Mouse (Mus musculus): ENCODE measurements around the gene Krt17. TPM values are rescaled to one million over a fixed set of nuclear protein-coding genes. Genes with fewer than 3 reads are reported as not detected.
"Not testable (repeated sequence)": the region's sequence is repeated elsewhere in the genome, so short reads cannot be mapped to it uniquely, and the experiment has no call there.

The Krt17 gene
- total RNA-seq (2014; fragmentation: Nextera tagmentation) (not detected in 2 replicates), total RNA-seq (2017) (not detected in 2 replicates)

DNA sequence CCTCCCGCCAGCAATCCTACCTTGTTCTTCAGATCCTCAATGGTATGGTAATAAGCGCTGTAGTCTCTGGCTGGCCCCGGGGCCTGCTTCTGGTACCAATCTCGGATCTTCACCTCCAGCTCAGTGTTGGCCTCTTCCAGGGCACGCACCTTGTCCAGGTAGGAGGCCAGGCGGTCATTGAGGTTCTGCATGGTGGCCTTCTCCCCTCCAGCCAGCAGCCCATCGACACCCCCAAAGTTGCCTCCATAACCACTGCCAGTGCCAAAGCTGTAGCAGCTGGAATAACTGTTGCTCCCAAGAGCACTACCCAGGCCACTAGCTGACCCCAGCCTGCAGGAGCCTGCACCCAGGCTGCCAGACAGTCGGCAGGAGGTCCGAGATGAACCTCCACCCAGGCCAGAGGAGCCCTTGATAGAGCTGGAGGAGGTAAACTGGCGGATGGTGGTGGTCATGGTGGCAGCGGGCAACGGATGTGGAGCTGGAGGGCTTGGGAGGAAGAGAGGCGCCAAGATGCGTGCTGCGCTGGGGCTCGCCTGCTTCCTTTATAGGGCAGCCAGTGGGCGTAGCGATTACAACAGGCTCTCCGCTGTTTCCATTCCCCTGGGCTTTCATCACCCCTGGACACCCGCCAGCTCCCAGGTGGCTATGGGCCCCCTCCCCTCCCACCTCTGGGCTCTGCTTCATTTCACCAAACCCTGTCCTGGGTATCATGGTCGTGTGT lies at the start of gene Krt17:
Gene Krt17 (minus strand): TSS at position 516 of the 721 bp plus-strand sequence.
- no peak for ATAC-seq (replicated peaks; ENCODE audit: low FRiP score, low TSS enrichment, poor library complexity, severe bottlenecking)

DNA sequence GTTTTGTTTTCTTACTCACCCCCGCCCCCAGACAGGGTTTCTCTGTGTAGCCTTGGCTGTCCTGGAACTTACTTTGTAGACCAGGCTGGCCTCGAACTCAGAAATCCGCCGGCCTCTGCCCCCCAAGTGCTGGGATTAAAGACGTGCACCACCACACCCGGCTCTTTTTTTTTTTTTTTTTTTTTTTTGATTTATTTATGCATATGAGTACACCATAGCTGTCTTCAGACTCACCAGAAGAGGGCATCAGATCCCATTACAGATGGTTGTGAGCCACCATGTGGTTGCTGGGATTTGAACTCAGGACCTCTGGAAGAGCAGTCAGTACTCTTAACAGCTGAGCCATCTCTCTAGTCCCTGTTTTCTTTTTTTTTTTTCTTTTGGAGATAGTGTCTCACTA lies 47.8 kb upstream of the Krt17 start:
- not testable (repeated sequence) for ATAC-seq (replicated peaks; ENCODE audit: low FRiP score, low TSS enrichment, poor library complexity, severe bottlenecking)

DNA sequence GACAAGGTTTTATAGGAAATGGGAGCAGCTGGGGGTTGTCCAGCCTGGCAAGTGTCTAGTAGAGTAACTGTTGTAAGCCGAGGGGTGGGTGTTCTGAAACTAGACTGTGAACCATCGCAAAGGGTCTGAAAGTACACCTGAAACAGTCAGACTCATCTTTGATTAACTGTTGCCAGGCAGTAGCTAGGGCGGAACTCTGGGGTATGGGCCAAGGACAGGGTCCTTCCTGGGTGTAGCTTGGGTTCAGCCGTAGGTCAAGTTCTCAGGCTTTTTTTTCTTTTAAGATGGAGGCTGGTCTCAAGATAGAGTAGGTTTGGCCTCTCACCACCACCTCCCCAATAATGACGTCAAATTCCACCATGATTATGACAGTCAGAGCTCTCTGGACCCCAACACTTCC lies 47.1 kb upstream of the Krt17 start:
- no peak for ATAC-seq (replicated peaks; ENCODE audit: low FRiP score, low TSS enrichment, poor library complexity, severe bottlenecking)

DNA sequence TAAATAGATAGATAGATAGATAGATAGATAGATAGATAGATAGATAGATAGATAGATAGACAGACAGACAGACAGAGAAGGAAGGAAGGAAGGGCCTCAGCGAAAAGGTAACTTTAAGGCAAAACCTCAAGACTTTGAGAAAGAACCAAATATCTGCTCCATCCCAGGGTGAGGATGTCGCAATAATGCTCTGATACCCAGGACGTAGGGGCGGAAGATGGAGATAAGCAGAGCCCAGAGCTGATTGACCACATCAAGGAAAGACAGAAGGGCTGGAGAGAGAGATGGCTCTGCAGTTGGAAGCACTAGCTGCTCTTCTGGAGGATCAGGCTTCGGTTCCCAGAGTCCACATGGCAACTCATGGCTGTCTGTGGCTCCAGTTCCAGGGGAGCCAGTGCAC lies 40.5 kb upstream of the Krt17 start:
- ATAC-seq (replicated peaks; ENCODE audit: low FRiP score, low TSS enrichment, poor library complexity, severe bottlenecking), result no peak

DNA sequence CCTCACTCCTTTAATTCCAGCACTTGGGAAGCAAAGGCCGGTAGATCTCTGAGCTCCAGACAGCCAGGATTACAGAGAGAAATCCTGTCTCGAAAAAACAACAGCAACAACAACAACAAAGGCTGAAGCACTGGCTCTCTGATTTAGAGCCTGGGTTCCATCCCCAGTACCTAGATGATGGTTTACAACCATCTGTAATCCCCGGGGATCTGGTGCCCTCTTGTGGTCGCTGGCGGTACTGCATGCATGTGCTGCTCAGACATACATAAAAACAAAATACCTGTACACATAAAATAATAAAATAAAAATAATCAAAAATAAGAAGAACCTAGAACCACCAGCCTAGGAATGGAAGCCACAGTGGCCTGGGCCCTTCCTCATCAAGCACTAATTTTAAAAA lies 39.5 kb upstream of the Krt17 start:
- no peak for ATAC-seq (replicated peaks; ENCODE audit: low FRiP score, low TSS enrichment, poor library complexity, severe bottlenecking)

DNA sequence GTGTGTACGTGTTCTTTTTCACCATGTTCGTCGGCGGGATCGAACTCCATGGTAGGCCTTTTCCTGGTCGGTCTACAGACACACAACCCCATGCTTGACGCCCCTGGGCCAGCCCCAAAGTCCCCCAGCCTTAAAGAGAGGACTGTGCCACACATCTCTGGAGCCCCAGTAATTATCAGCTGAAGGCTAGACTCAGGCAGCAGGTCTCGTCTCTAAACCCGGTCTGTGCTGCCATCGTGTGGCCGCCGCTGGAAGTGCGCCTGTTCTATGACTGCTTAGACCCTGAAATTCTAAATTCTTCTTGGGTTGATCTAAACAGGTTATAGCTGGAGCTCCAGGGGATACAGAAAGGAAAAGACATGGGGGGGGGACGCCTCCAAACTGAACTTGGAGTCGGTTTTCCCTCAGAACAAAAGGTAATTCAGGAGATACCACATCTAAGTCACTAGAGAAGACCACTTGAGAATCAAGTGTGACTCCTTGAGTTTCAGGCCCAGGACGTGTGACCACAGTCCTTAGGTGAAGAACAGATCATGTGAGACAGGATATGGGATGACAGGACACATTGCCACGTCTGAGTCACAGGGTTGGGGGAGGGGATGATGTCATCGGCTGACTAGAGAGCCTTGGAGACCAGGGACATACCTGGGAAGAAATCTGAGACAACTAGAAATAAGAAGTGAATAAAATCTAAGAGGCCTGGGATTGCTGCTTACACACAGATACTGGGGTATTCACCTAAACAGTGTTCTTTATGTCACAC lies 37.6 kb upstream of the Krt17 start:
- ATAC-seq (replicated peaks; ENCODE audit: low FRiP score, low TSS enrichment, poor library complexity, severe bottlenecking), result peak; percentile 62

DNA sequence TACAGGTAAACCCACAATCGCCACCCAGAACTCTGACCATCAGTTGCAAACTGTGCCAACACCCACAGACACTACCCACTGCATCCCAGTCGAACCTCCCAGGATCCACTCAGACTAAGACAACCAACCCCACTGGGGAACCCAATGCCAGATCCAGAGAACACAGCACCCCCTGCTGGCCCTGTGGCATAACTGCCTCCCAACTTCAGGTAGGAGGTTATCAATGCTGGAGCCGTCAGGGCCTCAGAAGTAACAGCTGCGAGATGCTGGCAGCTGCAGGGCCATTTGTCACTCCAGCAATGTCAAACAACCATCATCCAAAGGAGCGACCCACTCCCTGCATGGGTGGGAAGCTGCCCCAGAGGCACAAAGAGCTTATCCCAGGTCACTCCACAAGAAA lies 37.0 kb upstream of the Krt17 start:
- peak; percentile 62 for ATAC-seq (replicated peaks; ENCODE audit: low FRiP score, low TSS enrichment, poor library complexity, severe bottlenecking)

DNA sequence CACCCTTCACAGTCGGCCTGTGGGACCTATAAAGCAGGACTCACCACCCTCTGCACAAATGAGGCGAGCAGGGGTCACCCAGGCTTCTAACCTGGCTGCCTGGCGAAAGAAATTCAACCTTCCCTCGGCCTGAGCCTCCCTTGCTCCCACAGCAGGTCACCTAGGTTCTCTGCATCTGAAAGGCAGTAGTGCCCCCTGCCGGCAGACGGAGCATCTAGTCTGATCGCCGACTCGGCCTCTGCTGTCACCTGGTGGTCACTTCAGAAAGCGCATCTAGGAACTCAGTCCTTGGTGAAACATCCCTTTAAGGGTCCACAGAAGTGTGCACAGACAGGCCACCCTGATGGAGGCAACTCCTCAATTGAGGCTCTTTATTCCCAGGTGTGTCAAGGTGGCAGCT lies 34.5 kb upstream of the Krt17 start:
- ATAC-seq (replicated peaks; ENCODE audit: low FRiP score, low TSS enrichment, poor library complexity, severe bottlenecking), result peak; percentile 81

DNA sequence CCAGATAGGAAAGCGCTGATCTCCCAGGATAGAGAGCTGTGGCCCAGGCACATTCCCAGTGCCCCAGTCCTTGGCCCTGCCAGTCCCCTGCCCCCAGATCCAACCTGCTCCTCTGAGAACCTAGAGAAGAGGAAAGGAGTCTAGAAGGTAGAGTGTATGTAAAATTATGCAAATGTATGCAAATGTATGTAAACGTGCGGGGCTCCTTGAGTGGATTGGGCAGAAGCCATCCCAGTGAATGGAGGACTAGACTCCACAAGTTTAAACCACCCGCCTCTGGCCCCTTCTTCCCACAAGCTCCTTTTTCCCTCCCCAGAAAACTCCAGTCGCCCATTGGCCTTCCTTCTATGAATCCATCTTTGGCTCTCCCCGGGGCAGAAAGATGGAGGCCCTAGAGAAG lies 32.1 kb upstream of the Krt17 start:
- ATAC-seq (replicated peaks; ENCODE audit: low FRiP score, low TSS enrichment, poor library complexity, severe bottlenecking), result no peak

DNA sequence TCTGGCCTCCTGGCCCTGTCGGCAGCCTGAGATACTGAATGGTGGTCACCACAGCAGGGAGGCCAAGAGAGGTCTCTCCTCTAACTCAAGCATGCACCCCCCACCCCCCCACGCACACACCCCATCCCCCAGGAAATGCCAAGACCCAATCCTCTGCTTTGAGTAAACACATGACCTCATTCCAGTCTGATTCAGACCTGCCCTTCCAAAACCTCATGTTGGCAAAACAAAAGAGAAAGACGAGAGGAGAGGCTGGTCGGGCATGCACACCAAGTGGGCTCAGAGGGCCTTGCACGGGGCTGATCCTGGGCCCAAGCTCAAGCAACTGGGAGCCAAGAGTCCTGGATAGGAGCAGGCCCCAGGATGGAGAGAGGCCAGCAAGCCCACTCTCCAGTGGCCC lies 29.4 kb upstream of the Krt17 start:
- no peak for ATAC-seq (replicated peaks; ENCODE audit: low FRiP score, low TSS enrichment, poor library complexity, severe bottlenecking)

DNA sequence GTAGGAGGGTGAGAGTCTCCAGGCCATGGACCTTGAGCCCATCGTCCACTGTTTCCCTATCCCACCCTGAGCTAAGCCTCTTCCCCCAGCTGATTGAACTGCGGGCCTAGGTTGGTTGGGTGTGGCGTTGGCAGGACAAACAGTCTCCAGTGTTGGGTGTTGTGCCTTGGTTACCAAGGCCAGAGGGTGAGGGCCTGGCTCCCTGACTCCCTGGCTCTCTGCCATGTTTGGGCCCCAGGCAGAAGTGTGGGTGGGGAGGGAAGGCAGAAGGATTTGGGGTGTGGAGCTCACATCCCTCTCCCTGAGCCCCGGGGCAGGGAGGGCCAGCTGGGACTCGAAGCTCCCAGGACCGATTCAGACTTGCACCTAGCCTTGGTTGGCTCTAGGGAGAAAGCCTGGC lies 28.1 kb upstream of the Krt17 start:
- no peak for ATAC-seq (replicated peaks; ENCODE audit: low FRiP score, low TSS enrichment, poor library complexity, severe bottlenecking)

DNA sequence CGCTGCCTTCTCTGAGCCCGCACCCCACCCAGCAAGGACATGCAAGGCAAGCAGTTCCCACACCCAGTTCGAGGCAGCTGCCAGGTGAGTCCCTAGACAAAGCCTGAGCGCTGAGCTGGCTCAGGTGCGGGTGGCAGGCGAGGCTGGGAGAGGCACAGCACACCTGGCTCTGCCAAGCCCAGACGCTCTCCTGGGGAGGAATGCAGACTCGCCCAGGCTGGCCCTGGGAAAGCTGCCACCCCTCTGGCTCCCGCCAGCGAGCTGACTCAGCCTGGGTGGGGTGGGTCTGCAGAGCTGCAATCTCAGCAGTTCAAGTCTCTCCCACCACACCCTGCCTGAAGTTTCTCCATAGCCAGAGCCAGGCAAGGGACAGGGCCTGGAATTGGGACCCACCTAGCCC lies 26.2 kb upstream of the Krt17 start:
- no peak for ATAC-seq (replicated peaks; ENCODE audit: low FRiP score, low TSS enrichment, poor library complexity, severe bottlenecking)

DNA sequence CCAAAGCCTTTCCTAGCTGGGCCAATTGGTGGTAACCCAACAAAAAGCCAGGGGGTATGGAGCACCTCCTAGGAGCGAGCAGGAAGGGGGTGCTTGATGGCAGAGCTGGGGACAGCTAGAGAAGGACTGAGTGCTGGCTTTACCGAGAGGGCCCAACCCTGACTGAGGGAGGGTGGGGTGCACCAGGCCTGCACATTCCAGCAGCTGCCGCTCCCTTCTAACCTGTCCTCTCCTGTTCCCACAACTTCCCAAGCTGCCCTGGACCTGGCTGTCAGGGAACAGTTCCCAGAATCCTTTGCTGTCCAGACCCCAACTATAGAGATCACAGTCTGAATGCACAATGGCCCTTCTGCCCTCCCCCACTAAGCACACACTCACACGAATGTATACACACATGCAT lies 24.2 kb upstream of the Krt17 start:
- no peak for ATAC-seq (replicated peaks; ENCODE audit: low FRiP score, low TSS enrichment, poor library complexity, severe bottlenecking)

DNA sequence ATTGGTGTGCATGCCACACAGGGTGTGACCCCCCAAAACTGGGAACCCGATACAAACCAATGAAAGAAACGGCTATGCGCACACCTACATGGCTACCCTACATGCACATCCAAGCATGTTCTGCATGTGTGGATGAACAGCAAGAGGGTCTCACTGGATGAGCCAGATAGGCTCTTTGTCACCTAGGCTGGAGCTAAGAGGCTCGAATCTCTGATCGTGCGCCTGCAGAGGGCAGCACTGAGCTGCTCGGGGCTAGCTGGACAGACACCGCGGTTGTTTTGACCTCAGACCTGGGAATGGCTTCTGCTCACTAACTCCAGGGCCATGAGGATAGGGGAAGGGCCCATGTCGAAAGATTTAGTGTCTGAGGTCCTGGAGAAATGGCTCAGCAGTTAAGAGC lies 21.7 kb upstream of the Krt17 start:
- peak; percentile 76 for ATAC-seq (replicated peaks; ENCODE audit: low FRiP score, low TSS enrichment, poor library complexity, severe bottlenecking)

DNA sequence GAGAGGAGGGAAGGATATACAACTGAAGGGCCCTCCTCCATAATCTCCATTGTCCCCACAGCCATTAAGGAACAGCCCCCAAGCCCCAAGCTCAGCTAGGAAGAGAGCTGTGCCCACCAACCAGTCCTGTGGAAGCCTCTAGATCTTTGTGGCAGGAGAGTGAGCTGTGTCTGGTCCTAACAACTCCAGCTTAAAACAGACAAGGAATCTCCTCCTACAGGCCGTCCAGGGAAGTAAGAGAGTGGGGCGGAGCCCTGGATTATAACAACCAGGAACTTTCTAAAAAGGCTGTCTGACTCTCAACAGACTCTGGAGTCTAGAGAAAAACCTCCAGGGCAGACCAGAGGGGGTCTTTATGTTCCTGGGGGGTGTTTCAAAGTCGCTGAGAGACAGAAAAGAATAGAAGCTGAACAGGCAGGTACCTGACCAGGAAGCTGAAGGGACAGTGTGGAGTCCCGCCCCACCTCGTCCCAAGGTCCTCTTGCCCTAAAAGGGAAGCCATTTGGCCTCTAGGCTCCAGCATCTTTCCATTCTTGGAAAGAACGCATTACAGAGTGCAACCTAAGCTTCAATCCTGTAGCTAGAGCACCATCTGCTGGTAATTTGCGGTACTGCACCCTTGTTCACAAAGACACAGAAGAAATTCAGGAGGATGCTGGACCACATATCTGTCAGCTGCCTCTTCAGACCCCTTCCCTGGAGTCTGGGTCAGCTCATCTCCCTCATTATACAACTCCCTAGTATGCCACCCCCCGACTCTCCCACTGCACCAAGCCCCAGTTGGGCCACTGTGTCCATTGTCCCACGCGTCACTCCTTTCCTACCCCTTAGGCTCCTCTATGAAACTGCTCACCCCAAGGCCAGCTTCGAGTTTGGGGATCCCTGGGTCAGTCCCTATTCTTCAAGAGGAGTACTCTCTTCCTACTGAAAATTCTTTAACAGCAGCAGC lies 21.0 kb upstream of the Krt17 start:
- ATAC-seq (replicated peaks; ENCODE audit: low FRiP score, low TSS enrichment, poor library complexity, severe bottlenecking), result peak; percentile 69

DNA sequence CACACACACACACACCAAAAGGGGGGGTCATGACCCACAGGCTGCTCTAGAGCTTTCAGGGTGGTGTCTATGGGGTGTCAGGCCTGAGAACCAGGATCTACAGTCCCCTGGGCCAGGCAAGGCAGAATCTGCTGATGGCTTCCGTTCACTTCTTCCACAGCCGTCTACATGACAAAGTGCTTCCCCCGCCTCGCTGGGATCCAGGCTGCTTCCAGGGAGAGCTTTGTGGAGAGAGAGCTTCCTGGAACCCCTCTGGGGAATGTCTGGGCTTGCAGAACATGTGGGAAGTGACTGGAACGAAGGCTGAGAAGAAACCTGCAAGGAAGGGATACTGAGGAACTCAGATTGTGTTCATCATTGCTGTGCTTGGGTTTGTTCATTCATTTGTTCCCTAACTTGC lies 17.9 kb upstream of the Krt17 start:
- ATAC-seq (replicated peaks; ENCODE audit: low FRiP score, low TSS enrichment, poor library complexity, severe bottlenecking), result no peak

DNA sequence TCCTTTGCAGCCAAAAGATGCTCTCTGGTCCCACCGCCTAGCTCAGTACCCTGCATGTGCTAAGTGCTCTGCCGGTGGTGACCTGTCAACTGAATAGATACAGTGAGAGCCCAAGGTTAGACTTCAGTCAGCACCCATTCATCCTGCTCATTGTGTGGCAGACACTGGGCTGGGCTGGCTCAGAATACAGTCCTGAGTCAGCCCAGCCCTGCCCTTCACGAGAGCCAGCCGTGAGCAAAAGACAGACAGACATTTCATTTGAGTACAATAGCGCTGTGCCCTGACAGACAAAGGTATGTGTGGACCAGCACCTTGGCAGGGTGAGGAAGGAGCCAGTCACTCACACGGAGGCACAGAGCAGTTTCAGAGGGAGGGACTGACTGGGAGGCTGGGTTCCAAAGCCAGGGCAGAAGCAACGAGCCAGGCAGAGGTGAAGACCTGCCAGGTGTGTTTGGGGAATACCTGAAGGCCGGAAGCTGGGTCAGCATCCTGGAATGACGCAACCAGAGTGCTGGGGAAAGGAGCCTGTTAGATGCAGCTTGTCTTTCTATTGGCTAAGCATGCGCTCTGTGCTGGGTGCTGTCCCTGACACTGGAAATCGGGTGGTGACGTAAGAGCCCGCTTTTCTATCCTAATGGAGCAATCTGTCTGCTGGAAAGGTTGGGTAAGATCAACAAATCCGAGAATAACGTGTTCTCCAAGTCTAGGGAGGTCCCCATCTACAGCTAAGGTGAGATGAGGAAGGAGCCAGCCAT lies 17.1 kb upstream of the Krt17 start:
- no peak for ATAC-seq (replicated peaks; ENCODE audit: low FRiP score, low TSS enrichment, poor library complexity, severe bottlenecking)

DNA sequence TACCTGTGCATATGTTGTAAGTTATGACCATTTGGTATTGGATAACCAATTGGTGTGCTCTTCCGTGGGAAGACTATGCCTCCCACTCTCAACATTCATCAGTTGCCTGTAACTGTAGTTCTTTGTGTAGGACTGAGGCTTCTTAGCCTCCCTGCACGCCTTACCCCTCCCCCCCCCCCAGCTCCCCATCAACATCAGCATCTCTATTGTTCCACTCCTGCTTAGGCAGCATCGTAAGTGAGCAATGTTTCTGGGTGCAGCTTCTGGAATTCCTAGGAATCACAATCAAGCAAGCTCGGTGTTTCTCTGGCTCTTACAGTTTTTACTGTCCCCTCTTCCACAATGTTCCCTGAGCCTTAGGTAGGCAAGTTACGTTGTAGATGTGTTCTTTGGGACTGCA lies 14.6 kb upstream of the Krt17 start:
- no peak for ATAC-seq (replicated peaks; ENCODE audit: low FRiP score, low TSS enrichment, poor library complexity, severe bottlenecking)

DNA sequence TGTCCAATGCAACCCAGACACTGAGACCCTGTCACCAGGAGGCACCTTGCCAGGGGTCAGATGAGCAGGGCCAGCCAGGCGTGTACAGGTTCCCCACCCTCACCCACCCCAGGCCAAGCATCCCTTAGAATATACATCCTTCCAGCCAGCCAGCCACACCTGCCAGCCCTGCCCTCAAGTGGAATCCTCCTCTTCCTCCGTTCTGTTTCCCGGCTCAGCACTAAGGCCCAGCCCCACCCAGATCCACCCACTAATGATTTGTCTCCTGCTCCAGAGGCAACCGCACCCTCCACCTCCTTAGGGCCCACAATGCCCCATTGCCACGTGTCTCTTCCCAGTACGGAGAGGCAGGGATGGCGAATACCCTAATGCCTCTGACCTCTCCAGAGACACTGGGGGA lies 13.9 kb upstream of the Krt17 start:
- no peak for ATAC-seq (replicated peaks; ENCODE audit: low FRiP score, low TSS enrichment, poor library complexity, severe bottlenecking)

Measured in megakaryocyte-erythroid progenitor cell, adult 5-6 weeks (primary cell).